Mouse (Mus musculus): ENCODE results near the gene Sgpp1.

GRCm38 (mm10) chr12:75731508-75731907 lies 4.0 kb downstream of the Sgpp1 start:
- TF ChIP-seq EP300 (IDR thresholded peaks at IDR 0.05) (no peak), CTCF (IDR thresholded peaks at IDR 0.05) (no peak)

All from lung, postnatal 0 days (tissue).